Mouse (Mus musculus): ENCODE measurements around the gene Gm21117. TPM values are rescaled to one million over a fixed set of nuclear protein-coding genes. Genes with fewer than 3 reads are reported as not detected.

The Gm21117 gene
- total RNA-seq (2023), result not detected

GRCm38 (mm10) chrY:51124920-51125319 is at the start of gene Gm21117:
Gene Gm21117, plus strand, starts transcription at chrY:51125220.

